Mouse (Mus musculus) limb, embryonic 11.5 days (tissue): ENCODE measurements around the gene Nupr1. TPM values are rescaled to one million over a fixed set of nuclear protein-coding genes. Genes with fewer than 3 reads are reported as not detected.

Experiments
- ATAC-seq: fragments of 200-750 bp; cut with Nextera tagmentation; 2 replicates; pipeline ENCODE4 v1.8.0; 2017; ENCODE audit warnings: low read depth; ENCODE audit not compliant: insufficient number of reproducible peaks, low FRiP score, low TSS enrichment
- DNase-seq: peaks from one replicate; pipeline ENCODE4 v3.0.0-alpha.2; 2015; ENCODE audit warnings: low spot score
- H3K27ac ChIP-seq: fragments of 300-500 bp; sonication (generic); replicated peaks from 2 replicates; pipeline ENCODE4 v1.5.1; 2014; ENCODE audit warnings: low read depth, mild to moderate bottlenecking, low read length
- H3K27me3 ChIP-seq: fragments of 300-500 bp; sonication (generic); 2 replicates; pipeline ENCODE4 v1.6.1; 2014; ENCODE audit warnings: mild to moderate bottlenecking, low read length, mixed read lengths; ENCODE audit not compliant: control insufficient read depth, insufficient read depth
- H3K36me3 ChIP-seq: fragments of 300-500 bp; sonication (generic); 2 replicates; pipeline ENCODE4 v1.6.1; 2014; ENCODE audit warnings: mild to moderate bottlenecking, low read length, moderate library complexity, mixed read lengths; ENCODE audit not compliant: control insufficient read depth, insufficient read depth
- H3K4me1 ChIP-seq: fragments of 300-500 bp; sonication (generic); 2 replicates; pipeline ENCODE4 v1.6.1; 2014; ENCODE audit warnings: low read length, mixed read lengths; ENCODE audit not compliant: control insufficient read depth, insufficient read depth
- H3K4me2 ChIP-seq: fragments of 300-500 bp; sonication (generic); 2 replicates; pipeline ENCODE4 v1.6.1; 2014; ENCODE audit warnings: low read depth, mild to moderate bottlenecking, moderate library complexity; ENCODE audit not compliant: severe bottlenecking
- H3K4me3 ChIP-seq: fragments of 300-500 bp; sonication (generic); 2 replicates; pipeline ENCODE4 v1.5.1; 2014; ENCODE audit warnings: low read depth, low read length
- H3K9ac ChIP-seq: fragments of 300-500 bp; sonication (generic); 2 replicates; pipeline ENCODE4 v1.6.1; 2014; ENCODE audit warnings: mild to moderate bottlenecking, low read length
- H3K9me3 ChIP-seq: fragments of 300-500 bp; sonication (generic); 2 replicates; pipeline ENCODE4 v1.6.1; 2016; ENCODE audit warnings: low read length; ENCODE audit not compliant: control insufficient read depth
- WGBS: fragments of 180-500 bp; shearing (Covaris S2); extraction: QIAGEN DNeasy Blood & Tissue Kit; methylation state at CpG from one replicate; pipeline ENCODE4 v1.1.7; 2014; 5-methylcytosine and 5-hydroxymethylcytosine counted together
- polyA plus RNA-seq: library from polyadenylated mRNA; unstranded; fragments of >200 nt; fragmentation: Nextera tagmentation; extraction: Ambion mirVana; gene quantifications from 2 replicates; pipeline ENCODE4 v1.2.1, GENCODE M21; 2014

The Nupr1 gene
- polyA plus RNA-seq, 1 experiment from 2014 or later, result 1.3 TPM

- no peaks in the 10 kb centered on the region for H3K36me3 ChIP-seq
- H3K9ac ChIP-seq, result no peak overlapping the region
- H3K9me3 ChIP-seq, result no peaks in the 10 kb centered on the region
- H3K4me2 ChIP-seq, result no peak overlapping the region
- DNase-seq (no peak), ATAC-seq (no peak)
- no peak overlapping the region for H3K4me3 ChIP-seq
- peaks cover 8% of the 10 kb centered on the region; the same call in 1 of the 2 replicates for H3K4me1 ChIP-seq
- H3K27ac ChIP-seq, result no peak overlapping the region
- no peaks in the 10 kb centered on the region for H3K27me3 ChIP-seq
Measured at GRCm38 (mm10) chr7:126635375-126635774, 4.7 kb upstream of the Nupr1 start.

DNA sequence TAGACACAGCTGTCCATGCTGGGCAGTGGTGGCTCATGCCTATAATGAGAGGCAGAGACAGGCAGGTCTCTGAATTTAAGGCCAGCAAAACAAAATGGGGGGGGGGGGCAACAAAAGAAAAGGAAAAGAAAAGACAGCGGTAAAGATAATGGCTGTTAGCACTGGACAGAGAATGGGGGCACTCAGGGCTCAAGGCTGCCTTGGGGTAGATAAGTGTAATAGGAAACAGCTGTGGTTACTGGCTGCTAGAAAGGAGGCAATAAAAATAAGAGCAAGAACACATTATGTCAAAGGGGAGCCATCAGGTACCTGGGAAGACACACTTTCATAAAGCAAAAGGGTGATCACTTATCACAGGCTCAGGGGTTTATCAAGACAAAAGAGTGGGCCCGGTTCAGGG is 1.8 kb upstream of the Nupr1 start:
- Histone ChIP-seq H3K9me3 (no peaks in the 10 kb centered on the region), H3K27ac (no peak overlapping the region), H3K9ac (no peak overlapping the region), H3K4me3 (no peak overlapping the region), H3K36me3 (no peaks in the 10 kb centered on the region), H3K4me1 (peaks cover 10% of the 10 kb centered on the region; the same call in 1 of the 2 replicates), H3K27me3 (no peaks in the 10 kb centered on the region), H3K4me2 (no peak overlapping the region)
- WGBS, result 45% methylated on average over 2 of the region's 2 CpGs
- DNase-seq (no peak), ATAC-seq (no peak)

- Histone ChIP-seq H3K4me3 (no peak overlapping the region), H3K9ac (no peak overlapping the region), H3K4me2 (no peak overlapping the region), H3K36me3 (no peaks in the 10 kb centered on the region), H3K27ac (no peak overlapping the region), H3K4me1 (peaks cover 10% of the 10 kb centered on the region; the same call in 1 of the 2 replicates), H3K27me3 (no peaks in the 10 kb centered on the region), H3K9me3 (no peaks in the 10 kb centered on the region)
- no peak for ATAC-seq
- WGBS, result 33% methylated on average over 3 of the region's 3 CpGs
- no peak for DNase-seq
Measured at GRCm38 (mm10) chr7:126629915-126630314, 746 bp downstream of the Nupr1 start.

- Histone ChIP-seq H3K4me3 (no peak overlapping the region), H3K4me2 (no peak overlapping the region), H3K27ac (peak overlapping the region; percentile 42; the same call in 1 of the 2 replicates), H3K4me1 (0 out of 2 replicates have a peak, but pooled peaks cover 5% of the 10 kb centered on the region), H3K27me3 (no peaks in the 10 kb centered on the region), H3K36me3 (no peaks in the 10 kb centered on the region), H3K9me3 (no peaks in the 10 kb centered on the region), H3K9ac (no peak overlapping the region)
- ATAC-seq, result no peak
- WGBS, result 53% methylated on average over 6 of the region's 6 CpGs
- no peak for DNase-seq
Measured at GRCm38 (mm10) chr7:126628111-126628510, 2.5 kb downstream of the Nupr1 start.

- 0 out of 2 replicates have a peak, but pooled peaks cover 2% of the 10 kb centered on the region for H3K4me1 ChIP-seq
- no peak for DNase-seq
- no peaks in the 10 kb centered on the region for H3K9me3 ChIP-seq
- H3K27ac ChIP-seq, result no peak overlapping the region
- H3K36me3 ChIP-seq, result no peaks in the 10 kb centered on the region
- no peak overlapping the region for H3K9ac ChIP-seq
- no peak overlapping the region for H3K4me3 ChIP-seq
- no peak for ATAC-seq
- 84% methylated on average over 3 of the region's 3 CpGs for WGBS
- no peak overlapping the region for H3K4me2 ChIP-seq
- no peaks in the 10 kb centered on the region for H3K27me3 ChIP-seq
Measured at GRCm38 (mm10) chr7:126625807-126626600, 4.7 kb downstream of the Nupr1 start.

DNA sequence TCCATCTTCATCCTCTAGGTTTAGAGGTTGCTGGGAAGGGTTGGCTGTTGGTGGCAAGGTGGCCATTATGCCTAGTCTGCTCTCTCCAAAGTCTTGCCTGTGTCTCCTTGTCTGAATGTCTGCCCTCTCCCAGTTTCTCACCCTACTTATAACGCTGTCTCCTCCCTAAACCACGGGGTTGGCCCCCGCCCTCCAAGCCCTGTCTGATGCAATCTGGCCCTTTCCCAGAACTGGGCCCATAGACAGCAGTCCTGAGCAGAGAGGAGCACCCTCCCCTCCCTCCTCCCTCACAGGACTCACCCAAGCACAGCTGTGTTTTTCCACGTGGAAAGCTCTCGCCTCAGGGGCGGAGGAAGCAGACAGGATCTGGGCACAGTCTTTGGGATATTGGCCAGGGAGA is 5.3 kb downstream of the Nupr1 start:
- H3K4me1 ChIP-seq, result 0 out of 2 replicates have a peak, but pooled peaks cover 2% of the 10 kb centered on the region
- H3K9ac ChIP-seq, result no peak overlapping the region
- H3K27ac ChIP-seq, result no peak overlapping the region
- no peaks in the 10 kb centered on the region for H3K36me3 ChIP-seq
- ATAC-seq, result no peak
- H3K4me3 ChIP-seq, result no peak overlapping the region
- DNase-seq, result no peak
- H3K27me3 ChIP-seq, result no peaks in the 10 kb centered on the region
- no peak overlapping the region for H3K4me2 ChIP-seq
- no peaks in the 10 kb centered on the region for H3K9me3 ChIP-seq
- 62% methylated on average over 6 of the region's 6 CpGs for WGBS

DNA sequence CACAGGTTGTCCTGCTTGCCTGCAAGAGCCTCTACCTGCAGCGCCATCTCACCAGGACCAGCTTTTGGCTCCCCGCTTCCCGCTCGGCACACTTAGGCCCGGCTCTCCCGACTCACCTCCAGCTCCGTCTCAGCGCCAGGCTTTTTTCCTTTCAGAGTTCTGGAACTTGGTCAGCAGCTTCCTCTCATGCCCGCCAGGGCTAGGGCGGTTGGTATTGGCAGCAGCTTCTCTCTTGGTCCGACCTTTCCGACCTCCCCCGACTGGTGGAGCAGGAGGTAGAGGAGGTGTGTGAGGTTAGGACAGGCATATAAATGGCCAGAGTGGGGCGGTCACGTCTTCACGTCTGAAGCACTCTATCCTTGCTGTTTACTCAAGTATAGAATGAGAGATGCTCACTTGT is 5.9 kb downstream of the Nupr1 start:
- no peaks in the 10 kb centered on the region for H3K9me3 ChIP-seq
- DNase-seq, result no peak
- ATAC-seq, result no peak
- 61% methylated on average over 16 of the region's 16 CpGs for WGBS
- H3K4me2 ChIP-seq, result no peak overlapping the region
- H3K36me3 ChIP-seq, result no peaks in the 10 kb centered on the region
- no peak overlapping the region for H3K9ac ChIP-seq
- H3K4me3 ChIP-seq, result no peak overlapping the region
- no peaks in the 10 kb centered on the region for H3K27me3 ChIP-seq
- H3K27ac ChIP-seq, result no peak overlapping the region
- 0 out of 2 replicates have a peak, but pooled peaks cover 2% of the 10 kb centered on the region for H3K4me1 ChIP-seq

GRCm38 (mm10) chr7:126623381-126623780 is 7.3 kb downstream of the Nupr1 start:
- DNase-seq (no peak), ATAC-seq (no peak)
- H3K27me3 ChIP-seq, result no peaks in the 10 kb centered on the region
- H3K4me2 ChIP-seq, result no peak overlapping the region
- 0 out of 2 replicates have a peak, but pooled peaks cover under 1% of the 10 kb centered on the region for H3K4me1 ChIP-seq
- WGBS, result 81% methylated on average over 1 of the region's 1 CpGs
- no peak overlapping the region for H3K4me3 ChIP-seq
- no peak overlapping the region for H3K27ac ChIP-seq
- no peaks in the 10 kb centered on the region for H3K36me3 ChIP-seq
- H3K9me3 ChIP-seq, result no peaks in the 10 kb centered on the region
- H3K9ac ChIP-seq, result no peak overlapping the region
